Mouse (Mus musculus) olfactory bulb, adult 2 months (tissue): ENCODE data around the gene Pacrg.

Experiments used
- CTCF ChIP-seq: fragments of 200-500 bp; IDR thresholded peaks from 2 replicates; pipeline ENCODE4 v1.5.1; 2012; ENCODE audit warnings: low read depth, mild to moderate bottlenecking, low read length, moderate library complexity; ENCODE audit not compliant: insufficient read depth
- POLR2A ChIP-seq: fragments of 200-500 bp; IDR thresholded peaks from 2 replicates; pipeline ENCODE4 v1.6.1; 2012; ENCODE audit warnings: mild to moderate bottlenecking, low read depth, low read length, moderate library complexity; ENCODE audit not compliant: insufficient read depth

- TF ChIP-seq CTCF = no peak
- no peak for TF ChIP-seq POLR2A
Observed at GRCm38 (mm10) chr17:10467102-10467501, 373.0 kb downstream of the Pacrg start.
